Mouse (Mus musculus): ENCODE data around the gene Rundc3a.

Rundc3a gene

GRCm38 (mm10) chr11:102394421-102395124, 1.4 kb downstream of the Rundc3a start:
- DNase-seq: no peak

- DNase-seq: peak; percentile 18
Observed at GRCm38 (mm10) chr11:102395250-102395649, 2.0 kb downstream of the Rundc3a start.

- DNase-seq: no peak
Observed at GRCm38 (mm10) chr11:102396263-102396662, 3.1 kb downstream of the Rundc3a start.

GRCm38 (mm10) chr11:102396671-102397141, 3.5 kb downstream of the Rundc3a start:
- DNase-seq: no peak

GRCm38 (mm10) chr11:102398007-102398825, 5.0 kb downstream of the Rundc3a start:
- no peak for DNase-seq

GRCm38 (mm10) chr11:102399107-102399506, 5.9 kb downstream of the Rundc3a start:
- no peak for DNase-seq

- peak; percentile 16 for DNase-seq
Observed at GRCm38 (mm10) chr11:102399610-102400072, 6.4 kb downstream of the Rundc3a start.

GRCm38 (mm10) chr11:102400513-102401084, 7.4 kb downstream of the Rundc3a start:
- no peak for DNase-seq

- DNase-seq: peak; percentile 20
Observed at GRCm38 (mm10) chr11:102401898-102402500, 8.8 kb downstream of the Rundc3a start.

GRCm38 (mm10) chr11:102403657-102404056, 10.5 kb downstream of the Rundc3a start:
- no peak for DNase-seq

- DNase-seq: no peak
Observed at GRCm38 (mm10) chr11:102404161-102405010, 11.2 kb downstream of the Rundc3a start.

- DNase-seq: no peak
Observed at GRCm38 (mm10) chr11:102405544-102406285, 12.5 kb downstream of the Rundc3a start.

GRCm38 (mm10) chr11:102406401-102406800, 13.2 kb downstream of the Rundc3a start:
- DNase-seq: no peak

- peak; percentile 88 for DNase-seq
Observed at GRCm38 (mm10) chr11:102406900-102407833, 14.0 kb downstream of the Rundc3a start.

- DNase-seq: no peak
Observed at GRCm38 (mm10) chr11:102407834-102408215, 14.6 kb downstream of the Rundc3a start, which contains the start of gene Slc25a39. Slc25a39 (minus strand) TSS chr11:102407946.

GRCm38 (mm10) chr11:102408344-102408876, 15.2 kb downstream of the Rundc3a start:
- DNase-seq: peak; percentile 90

- DNase-seq: no peak
Observed at GRCm38 (mm10) chr11:102408888-102409794, 15.9 kb downstream of the Rundc3a start.

- no peak for DNase-seq
Observed at GRCm38 (mm10) chr11:102409795-102410330, 16.7 kb downstream of the Rundc3a start.
